Mouse (Mus musculus) CH12.LX (cell line): ENCODE data around the gene Gm10643. TPM values are rescaled to one million over a fixed set of nuclear protein-coding genes. Genes with fewer than 3 reads are reported as not detected.
A peak's percentile ranks its signal among the peaks of the same experiment; 100 is the strongest.

Source experiments
- DNase-seq: peaks from one replicate; pipeline ENCODE4 v3.0.0-alpha.2; 2013; ENCODE audit errors: extremely low read depth
- H3K27ac ChIP-seq: 2 replicates; pipeline ENCODE4 v1.5.1; 2012; ENCODE audit warnings: low read depth, mild to moderate bottlenecking, control low read depth, moderate library complexity; ENCODE audit not compliant: insufficient read depth
- H3K27me3 ChIP-seq: replicated peaks from 2 replicates; pipeline ENCODE3; 2012; ENCODE audit warnings: inconsistent platforms
- H3K36me3 ChIP-seq, 2 experiments: replicated peaks in 1 of 2; 2 replicates each; pipeline versions ENCODE3 to v1.6.1; 2012; ENCODE audit warnings: inconsistent platforms in 1 of 2, low read length in 1 of 2, mild to moderate bottlenecking in 1 of 2, mixed read lengths in 1 of 2, moderate library complexity in 1 of 2; ENCODE audit not compliant: control insufficient read depth in 1 of 2, insufficient read depth in 1 of 2
- H3K4me1 ChIP-seq, 2 experiments: 2 replicates each; pipeline ENCODE4 v1.6.1; 2012; ENCODE audit warnings: inconsistent platforms in 1 of 2, moderate library complexity in 1 of 2; ENCODE audit not compliant: insufficient read depth in 2 of 2, control insufficient read depth in 1 of 2
- H3K4me2 ChIP-seq: 2 replicates; pipeline ENCODE4 v1.6.1; 2012; ENCODE audit warnings: low read depth, mild to moderate bottlenecking, control low read depth; ENCODE audit not compliant: poor library complexity, insufficient read depth, severe bottlenecking
- H3K4me3 ChIP-seq, 3 experiments: fragments of 150-350 bp in 1 of 3; sonication (generic) in 1 of 3; replicated peaks in 1 of 3; 2 replicates each; pipeline versions ENCODE3 to v1.5.1; 2011 to 2012; ENCODE audit warnings: low read depth in 2 of 3, low read length in 2 of 3, mild to moderate bottlenecking in 2 of 3, moderate library complexity in 2 of 3, control low read depth in 1 of 3, improper control_type of control experiment in 1 of 3, inconsistent platforms in 1 of 3, mixed read lengths in 1 of 3; ENCODE audit not compliant: poor library complexity in 1 of 3
- H3K79me2 ChIP-seq: replicated peaks from 2 replicates; pipeline ENCODE4 v1.6.1; 2012; ENCODE audit warnings: mild to moderate bottlenecking, moderate library complexity; ENCODE audit not compliant: control insufficient read depth, poor library complexity, insufficient read depth, severe bottlenecking; ENCODE audit errors: extremely low read depth
- H3K9ac ChIP-seq: 2 replicates; pipeline ENCODE4 v1.6.1; 2012; ENCODE audit warnings: low read depth, mild to moderate bottlenecking, control low read depth, moderate library complexity; ENCODE audit not compliant: insufficient read depth
- H3K9me3 ChIP-seq: replicated peaks from 2 replicates; pipeline ENCODE3; 2012; ENCODE audit warnings: low read length, inconsistent platforms, mixed read lengths
- BHLHE40 ChIP-seq: IDR thresholded peaks from 2 replicates; pipeline ENCODE4 v1.6.1; 2011; ENCODE audit warnings: mild to moderate bottlenecking, low read depth, low read length, improper control_type of control experiment
- CHD1 ChIP-seq: IDR thresholded peaks from 2 replicates; pipeline ENCODE4 v1.6.1; 2012; ENCODE audit warnings: low read depth, low read length, improper control_type of control experiment, inconsistent platforms
- CHD2 ChIP-seq: IDR thresholded peaks from 2 replicates; pipeline ENCODE4 v1.6.1; 2011; ENCODE audit warnings: low read length, improper control_type of control experiment
- CTCF ChIP-seq, 2 experiments: IDR thresholded peaks in 1 of 2; conservative IDR thresholded peaks in 1 of 2; 2 replicates each; pipeline ENCODE4 v1.5.1; 2011 to 2012; ENCODE audit warnings: low read depth in 2 of 2, low read length in 2 of 2, improper control_type of control experiment in 1 of 2, inconsistent platforms in 1 of 2, mild to moderate bottlenecking in 1 of 2, moderate library complexity in 1 of 2
- ELF1 ChIP-seq: IDR thresholded peaks from 2 replicates; pipeline ENCODE4 v1.6.1; 2014; ENCODE audit warnings: low read depth, mild to moderate bottlenecking, inconsistent platforms, low read length, improper control_type of control experiment
- EP300 ChIP-seq: IDR thresholded peaks from 2 replicates; pipeline ENCODE4 v1.6.1; 2011; ENCODE audit warnings: low read length, improper control_type of control experiment
- ETS1 ChIP-seq: conservative IDR thresholded peaks from 2 replicates; pipeline ENCODE4 v1.6.1; 2012; ENCODE audit warnings: low read depth, mild to moderate bottlenecking, inconsistent platforms, low read length, improper control_type of control experiment, moderate library complexity
- GABPA ChIP-seq: IDR thresholded peaks from 2 replicates; pipeline ENCODE4 v1.6.1; 2012; ENCODE audit warnings: low read depth, low read length, improper control_type of control experiment, inconsistent platforms; ENCODE audit not compliant: insufficient replicate concordance
- HCFC1 ChIP-seq: IDR thresholded peaks from 2 replicates; pipeline ENCODE4 v1.6.1; 2012; ENCODE audit warnings: low read depth, mild to moderate bottlenecking, inconsistent platforms, low read length, improper control_type of control experiment
- IRF4 ChIP-seq: IDR thresholded peaks from 2 replicates; pipeline ENCODE4 v1.6.1; 2014; ENCODE audit warnings: low read depth, mild to moderate bottlenecking, inconsistent platforms, low read length, improper control_type of control experiment
- JUN ChIP-seq: IDR thresholded peaks from 2 replicates; pipeline ENCODE4 v1.6.1; 2011; ENCODE audit warnings: low read depth, mild to moderate bottlenecking, low read length, improper control_type of control experiment, moderate library complexity; ENCODE audit not compliant: insufficient read depth
- JUND ChIP-seq: conservative IDR thresholded peaks from 2 replicates; pipeline ENCODE4 v1.6.1; 2011; ENCODE audit warnings: low read depth, low read length, improper control_type of control experiment
- KAT2A ChIP-seq: IDR thresholded peaks from 2 replicates; pipeline ENCODE4 v1.6.1; 2012; ENCODE audit warnings: low read length, improper control_type of control experiment, inconsistent platforms; ENCODE audit not compliant: insufficient replicate concordance
- MAFK ChIP-seq: IDR thresholded peaks from 2 replicates; pipeline ENCODE4 v1.6.1; 2011; ENCODE audit warnings: low read length, improper control_type of control experiment; ENCODE audit not compliant: insufficient replicate concordance
- MAX ChIP-seq: IDR thresholded peaks from 2 replicates; pipeline ENCODE4 v1.6.1; 2011; ENCODE audit warnings: low read length, improper control_type of control experiment
- MAZ ChIP-seq: IDR thresholded peaks from 2 replicates; pipeline ENCODE4 v1.6.1; 2012; ENCODE audit warnings: low read depth, mild to moderate bottlenecking, inconsistent platforms, low read length, improper control_type of control experiment, moderate library complexity
- MEF2A ChIP-seq: IDR thresholded peaks from 2 replicates; pipeline ENCODE4 v1.6.1; 2014; ENCODE audit warnings: low read depth, mild to moderate bottlenecking, inconsistent platforms, low read length, improper control_type of control experiment, borderline replicate concordance
- MXI1 ChIP-seq: IDR thresholded peaks from 2 replicates; pipeline ENCODE4 v1.6.1; 2011; ENCODE audit warnings: mild to moderate bottlenecking, low read depth, low read length, improper control_type of control experiment
- MYC ChIP-seq: IDR thresholded peaks from 2 replicates; pipeline ENCODE4 v1.6.1; 2011; ENCODE audit warnings: low read depth, mild to moderate bottlenecking, improper control_type of control experiment, low read length
- NELFE ChIP-seq: IDR thresholded peaks from 2 replicates; pipeline ENCODE4 v1.6.1; 2011; ENCODE audit warnings: low read depth, low read length, improper control_type of control experiment
- NRF1 ChIP-seq: IDR thresholded peaks from 2 replicates; pipeline ENCODE4 v1.6.1; 2014; ENCODE audit warnings: low read depth, mild to moderate bottlenecking, inconsistent platforms, low read length, improper control_type of control experiment, moderate library complexity
- POLR2A ChIP-seq: IDR thresholded peaks from 2 replicates; pipeline ENCODE4 v1.6.1; 2011; ENCODE audit warnings: low read depth, mild to moderate bottlenecking, improper control_type of control experiment, low read length
- RAD21 ChIP-seq: IDR thresholded peaks from 2 replicates; pipeline ENCODE4 v1.6.1; 2011; ENCODE audit warnings: low read depth, mild to moderate bottlenecking, low read length, improper control_type of control experiment, moderate library complexity
- RCOR1 ChIP-seq: conservative IDR thresholded peaks from 2 replicates; pipeline ENCODE4 v1.6.1; 2012; ENCODE audit warnings: low read depth, mild to moderate bottlenecking, inconsistent platforms, low read length, improper control_type of control experiment
- SIN3A ChIP-seq: IDR thresholded peaks from 2 replicates; pipeline ENCODE4 v1.6.1; 2012; ENCODE audit warnings: low read length, improper control_type of control experiment, inconsistent platforms
- SMC3 ChIP-seq: IDR thresholded peaks from 2 replicates; pipeline ENCODE4 v1.6.1; 2011; ENCODE audit warnings: low read depth, low read length, improper control_type of control experiment
- TCF12 ChIP-seq: IDR thresholded peaks from 2 replicates; pipeline ENCODE4 v1.6.1; 2014; ENCODE audit warnings: low read depth, mild to moderate bottlenecking, inconsistent platforms, low read length, improper control_type of control experiment
- USF1 ChIP-seq: IDR thresholded peaks from 2 replicates; pipeline ENCODE4 v1.6.1; 2014; ENCODE audit warnings: low read depth, mild to moderate bottlenecking, inconsistent platforms, low read length, improper control_type of control experiment
- USF2 ChIP-seq: conservative IDR thresholded peaks from 2 replicates; pipeline ENCODE4 v1.6.1; 2011; ENCODE audit warnings: low read depth, low read length, improper control_type of control experiment
- ZC3H11A ChIP-seq: IDR thresholded peaks from 2 replicates; pipeline ENCODE4 v1.6.1; 2012; ENCODE audit warnings: low read depth, mild to moderate bottlenecking, inconsistent platforms, low read length, improper control_type of control experiment
- dilution Hi-C: fragments of 300-500 bp; cut with MboI; formaldehyde crosslinking; loops from 2 replicates; pipeline ENCODE4 v1.14.3; 2020; ENCODE audit warnings: low sequenced_read_pairs; ENCODE audit not compliant: extremely low pct_unique_long_range_greater_than_20kb, extremely low pct_ligation_motif_present
- in situ Hi-C: fragments of 300-500 bp; cut with MboI; formaldehyde crosslinking; loops from 3 replicates; pipeline ENCODE4 v1.14.3; 2019; ENCODE audit warnings: low sequenced_read_pairs, low pct_ligation_motif_present, low pct_unique_long_range_greater_than_20kb, mixed read lengths
- polyA plus RNA-seq: library from polyadenylated mRNA; unstranded; fragments of >175 nt; gene quantifications from 2 replicates; pipeline ENCODE4 v1.2.1, GENCODE M21; 2012; ENCODE audit warnings: low read depth; ENCODE audit not compliant: insufficient read length
- total RNA-seq, 2 experiments: library from RNA; depleted of rRNA; stranded (reverse); fragments of 300-350 nt in 1 of 2; fragments of >200 nt in 1 of 2; gene quantifications; 2 replicates each; pipeline ENCODE4 v1.2.3; 2012 to 2014

Gm10643 gene
- total and polyA plus RNA-seq, 3 experiments = 0.14 to 0.76 (median 0.42) TPM

DNA sequence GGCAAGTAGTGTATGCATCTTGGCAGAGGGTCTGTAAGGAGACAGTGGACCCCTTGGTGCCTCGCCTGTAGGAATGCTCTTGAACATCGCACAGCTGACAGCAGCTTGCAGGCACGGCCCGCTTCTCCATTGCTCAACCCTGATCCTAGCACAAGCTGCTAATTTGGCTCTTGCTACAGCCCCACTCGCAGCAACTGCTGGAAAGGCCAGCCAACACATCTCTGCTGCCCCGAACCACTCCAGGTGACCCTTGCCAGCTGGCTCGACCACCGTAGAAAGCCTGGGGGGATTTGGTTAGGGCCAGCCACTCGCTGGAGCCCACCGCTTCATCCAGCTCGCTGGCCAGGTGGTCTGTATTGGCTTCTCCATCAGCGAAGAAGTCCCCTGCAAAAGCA lies 22.0 kb downstream of the Gm10643 start:
- DNase-seq = no peak
- Histone ChIP-seq H3K36me3 (peaks cover 0 to 17% of the 10 kb centered on the region in 2 experiments), H3K4me3 (peak overlapping the region in 2 of 3 experiments; percentile 5 to 66), H3K9me3 (peaks cover 3% of the 10 kb centered on the region), H3K27ac (no peak overlapping the region), H3K9ac (no peak overlapping the region), H3K27me3 (peaks cover 9% of the 10 kb centered on the region), H3K4me1 (peaks cover 6 to 20% of the 10 kb centered on the region in 2 experiments), H3K79me2 (no peaks in the 10 kb centered on the region), H3K4me2 (peak overlapping the region; percentile 79)
- TF ChIP-seq ETS1 = no peak
- TF ChIP-seq NELFE = no peak
- TF ChIP-seq RCOR1 = no peak
- no peak for TF ChIP-seq NRF1
- TF ChIP-seq CHD1 = no peak
- TF ChIP-seq USF2 = no peak
- no peak for TF ChIP-seq KAT2A
- no peak for TF ChIP-seq IRF4
- TF ChIP-seq POLR2A = no peak
- no peak for TF ChIP-seq ZC3H11A
- TF ChIP-seq EP300 = no peak
- TF ChIP-seq GABPA = no peak
- no peak for TF ChIP-seq JUND
- TF ChIP-seq MAX = no peak
- no peak for TF ChIP-seq CHD2
- no peak for TF ChIP-seq MYC
- TF ChIP-seq MAZ = no peak
- no peak for TF ChIP-seq SIN3A
- in situ Hi-C loops (loop anchor here (25.0 kb wide), 1 partner anchor 294 kb away; no protein-coding TSS in a partner anchor), dilution Hi-C loops (no loop called here)

DNA sequence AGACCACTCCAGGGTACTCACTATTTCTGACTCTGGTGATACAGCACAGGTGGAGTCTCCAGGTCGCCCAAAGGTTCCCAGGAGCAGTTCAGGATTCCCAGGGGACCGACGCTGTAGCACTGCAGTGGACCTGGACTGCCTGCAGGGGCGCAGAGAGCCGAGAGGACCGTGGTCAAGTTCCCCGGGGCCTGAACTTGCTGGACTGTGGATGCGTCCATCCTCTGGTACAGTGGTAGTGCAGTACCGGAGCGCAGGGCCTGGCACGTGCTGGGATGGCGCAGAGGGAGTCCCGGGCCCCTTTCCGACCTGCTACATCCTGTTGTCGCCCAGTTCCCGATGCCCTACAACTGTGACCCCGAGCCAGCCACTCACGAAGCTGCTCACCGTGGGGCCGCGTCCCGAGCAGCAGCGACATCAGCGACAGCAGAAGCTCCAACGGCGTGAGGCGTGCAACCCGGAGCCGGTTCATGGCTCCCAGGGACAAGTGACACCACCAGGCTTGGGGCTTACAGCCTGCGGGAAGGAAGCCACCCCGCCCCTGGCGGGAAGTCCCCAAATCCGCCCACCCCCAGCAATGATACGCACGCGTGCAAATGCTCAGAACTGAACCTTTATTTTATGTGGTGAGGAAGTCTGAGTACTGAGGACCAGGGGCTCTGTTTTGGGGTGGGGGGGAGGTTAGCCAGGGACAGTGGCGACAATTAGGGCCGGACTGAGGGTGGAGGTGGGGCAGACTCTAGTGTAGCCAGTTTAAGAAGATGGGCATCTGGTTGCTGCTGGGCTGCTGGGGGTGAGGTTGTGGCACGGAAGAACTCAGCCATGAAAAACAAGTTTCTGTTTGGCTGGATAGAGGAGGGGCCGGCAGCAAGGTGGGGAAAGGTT lies 22.6 kb downstream of the Gm10643 start, which contains the start of gene Il27ra:
TSS of gene Il27ra (minus strand) at position 524 of the 882 bp plus-strand sequence.
- Histone ChIP-seq H3K4me3 (peak within 1 kb of the TSS; percentile 44 to 66 (median 66)), H3K4me2 (peak within 1 kb of the TSS; percentile 79), H3K36me3 (peaks cover 0 to 20% of the 10 kb centered on the region in 2 experiments), H3K9ac (peak within 1 kb of the TSS; percentile 59), H3K79me2 (no peaks in the 10 kb centered on the region), H3K4me1 (peaks cover 6 to 20% of the 10 kb centered on the region in 2 experiments), H3K27me3 (peaks cover 9% of the 10 kb centered on the region), H3K27ac (no peak within 1 kb of the TSS), H3K9me3 (peaks cover 3% of the 10 kb centered on the region)
- dilution Hi-C loops (no loop called here), in situ Hi-C loops (loop anchor here (25.0 kb wide), 1 partner anchor 295 kb away; no protein-coding TSS in a partner anchor)
- peak; percentile 58 for DNase-seq
- TF ChIP-seq SIN3A (peak; percentile 50; the same call in 1 of the 2 replicates), MXI1 (peak; percentile 54; the same call in 1 of the 2 replicates), CTCF (conservative IDR thresholded peaks at IDR 0.05 in 1 of 2, IDR thresholded peaks at IDR 0.05 in 1 of 2; ENCODE audit: low read depth in 2 of 2, low read length in 2 of 2) (peak; percentile 53 to 78), ZC3H11A (no peak), NRF1 (peak; percentile 45), MEF2A (no peak), RAD21 (peak; percentile 51), USF2 (no peak), BHLHE40 (peak; percentile 66), USF1 (no peak), KAT2A (peak; percentile 72; the same call in 1 of the 2 replicates), SMC3 (peak; percentile 36), ETS1 (no peak), MAX (no peak), MAZ (0 out of 2 replicates have a peak, but pooled peaks have one; percentile 14), HCFC1 (no peak), MAFK (no peak), IRF4 (peak; percentile 24; the same call in 1 of the 2 replicates), ELF1 (no peak), JUN (no peak), TCF12 (no peak)
